Mouse (Mus musculus) hematopoietic stem cell, adult 5-6 weeks (primary cell): ENCODE results near the gene Gimap7. TPM values are rescaled to one million over a fixed set of nuclear protein-coding genes. Genes with fewer than 3 reads are reported as not detected.

Experiments used
- ATAC-seq, 2 experiments: fragments of 125-278 bp in 1 of 2; replicated peaks in 1 of 2; 2 replicates each; pipeline ENCODE4 v1.8.0; 2016 to 2017; ENCODE audit warnings: inconsistent platforms in 2 of 2, mild to moderate bottlenecking in 2 of 2, moderate number of reproducible peaks in 2 of 2, low read depth in 1 of 2, moderate TSS enrichment in 1 of 2; ENCODE audit not compliant: low FRiP score in 2 of 2, poor library complexity in 2 of 2, severe bottlenecking in 2 of 2, insufficient read depth in 1 of 2, low TSS enrichment in 1 of 2
- total RNA-seq: library from RNA; stranded (forward); fragments of 172-1452, 232-1000 nt; gene quantifications from 2 replicates; pipeline ENCODE4 v1.2.3, GENCODE M21; 2017

Gimap7 gene
- total RNA-seq, 1 experiment from 2014 or later, result 11.0 TPM

- no peak for ATAC-seq
These were observed 32.4 kb upstream of the Gimap7 start for GRCm38 (mm10) chr6:48685694-48686665.

- peak; percentile 60 to 62 for ATAC-seq
These were observed 31.3 kb upstream of the Gimap7 start for GRCm38 (mm10) chr6:48687077-48687476.

- no peak for ATAC-seq
These were observed 29.1 kb upstream of the Gimap7 start for GRCm38 (mm10) chr6:48689320-48689719.

GRCm38 (mm10) chr6:48692962-48693361 is 25.5 kb upstream of the Gimap7 start:
- no peak for ATAC-seq

GRCm38 (mm10) chr6:48696830-48697554 is 21.4 kb upstream of the Gimap7 start:
- ATAC-seq, result no peak

GRCm38 (mm10) chr6:48697555-48697930 is 20.9 kb upstream of the Gimap7 start:
- ATAC-seq, result no peak

- ATAC-seq, result no peak
These were observed 20.2 kb upstream of the Gimap7 start for GRCm38 (mm10) chr6:48698066-48698856.

GRCm38 (mm10) chr6:48698888-48699287 is 19.5 kb upstream of the Gimap7 start:
- peak; percentile 65 to 68 for ATAC-seq

- peak; percentile 77 to 78 for ATAC-seq
These were observed 18.0 kb upstream of the Gimap7 start for GRCm38 (mm10) chr6:48700251-48701075.

- no peak for ATAC-seq
These were observed 16.3 kb upstream of the Gimap7 start for GRCm38 (mm10) chr6:48702146-48702545.

GRCm38 (mm10) chr6:48702601-48703000 is 15.8 kb upstream of the Gimap7 start:
- no peak for ATAC-seq

GRCm38 (mm10) chr6:48704146-48704545 is 14.3 kb upstream of the Gimap7 start:
- no peak for ATAC-seq

GRCm38 (mm10) chr6:48706130-48706529 is 12.3 kb upstream of the Gimap7 start:
- no peak for ATAC-seq

- no peak for ATAC-seq
These were observed 1.9 kb downstream of the Gimap7 start for GRCm38 (mm10) chr6:48720326-48720725.

GRCm38 (mm10) chr6:48723468-48723867 is 5.0 kb downstream of the Gimap7 start:
- ATAC-seq, result no peak

- peak; percentile 51 to 61; a peak in 3 of 4 replicates for ATAC-seq
These were observed 7.1 kb downstream of the Gimap7 start for GRCm38 (mm10) chr6:48725476-48725875.

GRCm38 (mm10) chr6:48727761-48728160 is 9.3 kb downstream of the Gimap7 start:
- no peak for ATAC-seq
